Mouse (Mus musculus): ENCODE data around the gene Vezf1.

DNA sequence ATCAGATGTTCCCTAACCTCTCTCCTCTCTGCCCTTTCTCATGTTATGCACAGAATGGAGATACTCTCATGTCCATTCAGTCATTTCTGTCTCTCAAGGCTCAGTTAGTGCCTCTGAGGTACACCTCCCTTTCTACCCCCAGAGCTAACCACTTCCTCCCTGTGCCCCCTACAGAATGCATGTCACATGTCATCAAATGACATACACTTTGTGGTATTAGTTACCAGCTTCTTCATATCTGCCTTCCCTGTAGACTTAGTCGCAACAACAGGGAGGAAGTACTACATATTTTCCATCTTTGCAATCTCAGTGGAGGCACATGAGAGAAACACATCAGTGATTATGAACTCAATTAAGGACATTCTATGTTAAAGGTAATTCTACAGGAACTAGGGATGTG, 23.9 kb downstream of the Vezf1 start:
- TF ChIP-seq USF1 (IDR thresholded peaks at IDR 0.05; ENCODE audit: low read depth): no peak
- no peak for TF ChIP-seq CTCF (IDR thresholded peaks at IDR 0.05; ENCODE audit: control insufficient read depth, insufficient read depth, insufficient read length)
